Mouse (Mus musculus) heart, postnatal 0 days (tissue): ENCODE measurements around the gene Fam92b. TPM values are rescaled to one million over a fixed set of nuclear protein-coding genes. Genes with fewer than 3 reads are reported as not detected.

Source experiments
- ATAC-seq: fragments of 200-750 bp; cut with Nextera tagmentation; 2 replicates; pipeline ENCODE4 v1.8.0; 2017; ENCODE audit warnings: low read depth, moderate number of reproducible peaks, moderate library complexity; ENCODE audit not compliant: insufficient read depth
- DNase-seq: peaks from one replicate; pipeline ENCODE4 v3.0.0-alpha.2; 2016; ENCODE audit warnings: low spot score
- H3K27ac ChIP-seq: fragments of 300-500 bp; sonication (generic); 2 replicates; pipeline ENCODE4 v1.5.1; 2014; ENCODE audit warnings: low read depth, mild to moderate bottlenecking
- H3K27me3 ChIP-seq: fragments of 300-500 bp; sonication (generic); 2 replicates; pipeline ENCODE4 v1.6.1; 2014; ENCODE audit warnings: low read length, mixed read lengths; ENCODE audit not compliant: control insufficient read depth, insufficient read depth
- H3K36me3 ChIP-seq: fragments of 300-500 bp; sonication (generic); replicated peaks from 2 replicates; pipeline ENCODE4 v1.6.1; 2014; ENCODE audit warnings: low read length, mixed read lengths; ENCODE audit not compliant: control insufficient read depth, insufficient read depth
- H3K4me1 ChIP-seq: fragments of 300-500 bp; sonication (generic); 2 replicates; pipeline ENCODE4 v1.6.1; 2014; ENCODE audit warnings: antibody characterized with exemption; ENCODE audit not compliant: control insufficient read depth, insufficient read depth
- H3K4me2 ChIP-seq: fragments of 300-500 bp; sonication (generic); 2 replicates; pipeline ENCODE4 v1.6.1; 2014; ENCODE audit warnings: low read depth, mild to moderate bottlenecking, low read length, moderate library complexity
- H3K4me3 ChIP-seq: fragments of 300-500 bp; sonication (generic); 2 replicates; pipeline ENCODE4 v1.5.1; 2014; ENCODE audit warnings: low read depth, low read length
- H3K9ac ChIP-seq: fragments of 300-500 bp; sonication (generic); replicated peaks from 2 replicates; pipeline ENCODE4 v1.6.1; 2014; ENCODE audit warnings: low read depth, low read length, mixed read lengths
- H3K9me3 ChIP-seq: fragments of 300-500 bp; sonication (generic); replicated peaks from 2 replicates; pipeline ENCODE4 v1.6.1; 2016; ENCODE audit warnings: low read length; ENCODE audit not compliant: control insufficient read depth
- CTCF ChIP-seq: IDR thresholded peaks from 2 replicates; pipeline ENCODE4 v1.5.1; 2016; ENCODE audit warnings: antibody characterized with exemption, control low read depth, low read depth
- EP300 ChIP-seq: IDR thresholded peaks from 2 replicates; pipeline ENCODE4 v1.6.1; 2016; ENCODE audit warnings: antibody characterized with exemption, low read depth
- WGBS: fragments of 180-500 bp; shearing (Covaris S2); extraction: QIAGEN DNeasy Blood & Tissue Kit; methylation state at CpG from one replicate; pipeline ENCODE4 v1.1.7; 2014; 5-methylcytosine and 5-hydroxymethylcytosine counted together
- polyA plus RNA-seq: library from polyadenylated mRNA; unstranded; fragments of >200 nt; fragmentation: Nextera tagmentation; extraction: Ambion mirVana; gene quantifications from 2 replicates; pipeline ENCODE4 v1.2.1, GENCODE M21; 2015
- total RNA-seq: library from RNA; depleted of rRNA; stranded (reverse); fragments of >200 nt; gene quantifications from 2 replicates; pipeline ENCODE4 v1.2.3, GENCODE M21; 2014; ENCODE audit warnings: low replicate concordance; rRNA removed

The Fam92b gene
- total and polyA plus RNA-seq, 2 experiments from 2014 or later = not detected

DNA sequence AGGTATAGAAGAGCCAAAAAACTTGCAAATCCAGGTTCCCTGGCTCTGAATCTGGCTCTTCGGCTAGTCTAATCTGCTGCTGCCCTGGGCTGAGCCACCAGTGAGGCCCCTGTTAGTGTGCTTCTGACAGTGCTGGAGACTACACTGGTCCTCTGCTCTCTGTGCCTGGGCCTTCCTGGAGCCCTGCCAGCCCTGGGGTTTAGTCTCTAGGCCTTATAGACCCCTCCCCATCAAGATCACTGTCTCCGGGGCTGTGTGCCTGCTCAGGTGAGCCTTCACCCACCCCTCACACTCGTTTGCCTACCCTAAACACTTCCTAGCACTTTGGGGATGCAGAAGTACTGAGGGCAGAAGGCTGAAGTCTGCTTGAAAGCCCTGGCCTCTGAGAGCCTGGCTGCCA, 57.8 kb downstream of the Fam92b start:
- DNase-seq = no peak
- H3K36me3 ChIP-seq = no peaks in the 10 kb centered on the region
- no peak overlapping the region for H3K4me3 ChIP-seq
- H3K4me2 ChIP-seq = no peak overlapping the region
- no peak for ATAC-seq
- 0 out of 2 replicates have a peak overlapping the region, but pooled peaks have one; percentile 28 for H3K9ac ChIP-seq
- H3K27ac ChIP-seq = peak overlapping the region; percentile 54
- WGBS = 35% methylated on average over 3 of the region's 3 CpGs
- TF ChIP-seq EP300 (no peak), CTCF (no peak)
- H3K4me1 ChIP-seq = peaks cover 50% of the 10 kb centered on the region
- no peaks in the 10 kb centered on the region for H3K27me3 ChIP-seq
- no peaks in the 10 kb centered on the region for H3K9me3 ChIP-seq

DNA sequence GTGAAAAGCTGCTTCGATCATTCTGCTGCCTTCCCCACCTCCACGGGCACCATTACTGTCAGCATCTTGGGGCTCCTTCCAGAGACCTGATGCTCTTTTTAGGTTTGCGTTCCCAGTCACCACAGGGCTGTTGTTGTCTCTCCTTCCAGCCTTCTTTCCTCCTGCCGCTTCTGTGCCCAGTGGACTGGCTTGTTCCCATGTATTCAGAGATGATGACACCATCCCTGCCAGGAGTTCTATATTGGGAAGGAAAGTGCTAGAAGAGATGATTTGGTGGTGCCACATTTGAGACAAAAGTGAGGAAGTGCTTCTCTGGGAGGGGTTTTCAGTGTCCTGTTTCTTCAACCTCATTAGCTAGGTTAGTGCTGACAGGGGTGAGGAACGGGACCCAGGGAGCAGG, 58.4 kb downstream of the Fam92b start:
- H3K27me3 ChIP-seq = no peaks in the 10 kb centered on the region
- TF ChIP-seq CTCF = no peak
- no peak for TF ChIP-seq EP300
- ATAC-seq (no peak), DNase-seq (no peak)
- no peak overlapping the region for H3K9ac ChIP-seq
- peak overlapping the region; percentile 54; the same call in 1 of the 2 replicates for H3K27ac ChIP-seq
- H3K9me3 ChIP-seq = no peaks in the 10 kb centered on the region
- H3K36me3 ChIP-seq = no peaks in the 10 kb centered on the region
- peaks cover 50% of the 10 kb centered on the region for H3K4me1 ChIP-seq
- H3K4me3 ChIP-seq = no peak overlapping the region
- WGBS = 64% methylated on average over 5 of the region's 5 CpGs
- H3K4me2 ChIP-seq = no peak overlapping the region

DNA sequence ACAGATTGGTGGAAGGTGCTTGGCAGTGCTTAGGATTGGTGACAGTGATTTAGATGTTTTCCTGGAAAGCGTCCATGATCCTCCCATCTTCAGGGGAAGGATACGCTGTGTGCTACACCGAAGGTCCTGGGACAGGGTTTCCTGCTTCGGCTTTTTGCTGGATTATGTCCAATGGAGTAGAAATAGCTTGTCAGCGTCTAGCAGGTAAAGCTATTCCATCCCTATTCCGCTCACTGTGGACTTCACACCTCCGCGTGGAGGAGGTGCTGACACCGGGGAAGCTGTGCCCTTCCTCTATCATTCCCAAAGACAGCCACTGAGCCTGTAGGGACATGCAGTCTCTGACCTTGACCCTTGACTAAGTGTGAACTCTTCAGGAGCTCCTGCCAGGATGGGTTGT, 59.1 kb downstream of the Fam92b start:
- ATAC-seq = no peak
- TF ChIP-seq EP300 (no peak), CTCF (no peak)
- Histone ChIP-seq H3K27me3 (no peaks in the 10 kb centered on the region), H3K36me3 (no peaks in the 10 kb centered on the region), H3K4me1 (peaks cover 52% of the 10 kb centered on the region), H3K9me3 (no peaks in the 10 kb centered on the region), H3K9ac (no peak overlapping the region), H3K27ac (no peak overlapping the region), H3K4me3 (no peak overlapping the region), H3K4me2 (no peak overlapping the region)
- WGBS = 44% methylated on average over 9 of the region's 9 CpGs
- DNase-seq = no peak

DNA sequence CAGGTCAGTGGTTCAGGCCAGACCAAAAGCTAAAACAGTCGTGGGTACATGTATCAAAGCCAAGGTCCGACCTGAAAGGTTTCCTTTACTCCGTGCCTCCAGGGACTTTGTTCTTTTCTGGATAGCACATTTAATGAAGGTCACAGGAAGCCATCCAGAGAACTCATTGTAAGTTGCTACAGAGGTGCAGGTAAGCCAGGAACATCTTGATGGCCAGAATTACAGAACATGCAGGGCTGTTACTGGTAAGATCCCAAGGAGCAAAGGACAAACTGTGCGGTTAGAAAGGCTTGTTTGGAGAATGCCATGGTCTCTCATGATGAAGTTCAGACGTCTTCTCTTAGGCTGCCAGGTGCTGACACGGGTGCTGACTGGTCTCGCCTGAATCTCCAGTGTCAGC, 60.7 kb downstream of the Fam92b start:
- no peak overlapping the region for H3K4me3 ChIP-seq
- no peak for TF ChIP-seq CTCF
- no peak for TF ChIP-seq EP300
- peaks cover 48% of the 10 kb centered on the region for H3K4me1 ChIP-seq
- no peaks in the 10 kb centered on the region for H3K9me3 ChIP-seq
- DNase-seq (no peak), ATAC-seq (no peak)
- H3K27ac ChIP-seq = no peak overlapping the region
- no peaks in the 10 kb centered on the region for H3K36me3 ChIP-seq
- H3K27me3 ChIP-seq = no peaks in the 10 kb centered on the region
- no peak overlapping the region for H3K9ac ChIP-seq
- no peak overlapping the region for H3K4me2 ChIP-seq
- WGBS = 60% methylated on average over 7 of the region's 7 CpGs

Other genes starting within 250 kb of the Fam92b start
- gene Crispld2, start 185.0 kb downstream of the Fam92b start, total RNA-seq = 5.4 and 15.5 TPM in 2 replicates
- gene Crispld2, start 185.0 kb downstream of the Fam92b start, polyA plus RNA-seq = 2.5 and 2.6 TPM in 2 replicates
- gene Zdhhc7, start 76.0 kb downstream of the Fam92b start, total RNA-seq = 57.6 and 86.8 TPM in 2 replicates
- gene Zdhhc7, start 76.0 kb downstream of the Fam92b start, polyA plus RNA-seq = 33.5 and 35.2 TPM in 2 replicates
- 14.5 and 22.2 TPM in 2 replicates for gene 6430548M08Rik, start 63.3 kb downstream of the Fam92b start, total RNA-seq
- 7.1 and 8.4 TPM in 2 replicates for gene 6430548M08Rik, start 63.3 kb downstream of the Fam92b start, polyA plus RNA-seq
- gene Gse1, start 51.0 kb upstream of the Fam92b start, total RNA-seq = 18.7 and 30.8 TPM in 2 replicates
- gene Gse1, start 51.0 kb upstream of the Fam92b start, polyA plus RNA-seq = 4.1 and 5.4 TPM in 2 replicates